Mouse (Mus musculus): ENCODE data around the gene Fxyd7. TPM values are rescaled to one million over a fixed set of nuclear protein-coding genes. Genes with fewer than 3 reads are reported as not detected.

The Fxyd7 gene
- polyA plus RNA-seq, 1 experiment: 99.7 TPM

DNA sequence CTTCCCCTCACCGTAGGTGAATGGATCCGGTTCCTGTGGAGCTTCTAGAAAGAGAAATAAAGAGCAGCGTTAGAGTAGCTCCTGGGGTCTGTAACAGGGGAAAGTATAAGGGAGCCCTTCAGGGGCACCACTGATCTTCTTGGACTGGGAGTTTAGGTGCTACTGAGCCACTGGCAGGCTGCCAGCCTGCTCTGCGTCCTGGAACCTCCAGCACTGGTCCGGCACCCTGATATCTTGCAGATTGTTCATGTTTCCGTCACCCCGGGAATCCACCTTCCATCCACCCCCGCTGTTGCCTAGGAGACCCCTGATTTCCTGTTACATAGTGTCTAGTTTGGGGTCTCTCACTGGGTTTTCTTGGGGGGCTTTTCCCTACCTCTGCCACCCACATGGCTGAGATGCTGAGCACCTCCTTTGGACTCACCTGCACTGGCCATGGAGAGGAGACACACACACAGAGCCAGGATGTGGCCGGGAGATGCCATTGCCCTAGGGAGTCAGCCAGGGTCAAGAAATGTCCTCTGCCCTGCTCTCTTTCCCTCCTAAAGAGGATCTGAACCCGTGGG is 2.7 kb upstream of the Fxyd7 start:
- Histone ChIP-seq H3K27ac (ENCODE audit: insufficient read depth, low read length) (no peak overlapping the region), H3K27me3 (ENCODE audit: control insufficient read depth, insufficient read depth, low read length) (no peaks in the 10 kb centered on the region; the same call in 1 of the 2 replicates), H3K4me3 (replicated peaks; ENCODE audit: insufficient read depth, low read depth, low read length) (peak overlapping the region; percentile 23), H3K4me1 (ENCODE audit: control insufficient read depth, insufficient read depth, low read length) (peaks cover 12% of the 10 kb centered on the region; the same call in 1 of the 2 replicates)
- TF ChIP-seq CTCF (IDR thresholded peaks at IDR 0.05; ENCODE audit: borderline replicate concordance, insufficient read depth, low read depth, low read length): no peak
- no peak for TF ChIP-seq POLR2A (IDR thresholded peaks at IDR 0.05; ENCODE audit: borderline replicate concordance, insufficient read depth, low read length)
- peak in 1 of 2 experiments; percentile 55 for DNase-seq
- WGBS: 48% methylated on average over 10 of the region's 10 CpGs

DNA sequence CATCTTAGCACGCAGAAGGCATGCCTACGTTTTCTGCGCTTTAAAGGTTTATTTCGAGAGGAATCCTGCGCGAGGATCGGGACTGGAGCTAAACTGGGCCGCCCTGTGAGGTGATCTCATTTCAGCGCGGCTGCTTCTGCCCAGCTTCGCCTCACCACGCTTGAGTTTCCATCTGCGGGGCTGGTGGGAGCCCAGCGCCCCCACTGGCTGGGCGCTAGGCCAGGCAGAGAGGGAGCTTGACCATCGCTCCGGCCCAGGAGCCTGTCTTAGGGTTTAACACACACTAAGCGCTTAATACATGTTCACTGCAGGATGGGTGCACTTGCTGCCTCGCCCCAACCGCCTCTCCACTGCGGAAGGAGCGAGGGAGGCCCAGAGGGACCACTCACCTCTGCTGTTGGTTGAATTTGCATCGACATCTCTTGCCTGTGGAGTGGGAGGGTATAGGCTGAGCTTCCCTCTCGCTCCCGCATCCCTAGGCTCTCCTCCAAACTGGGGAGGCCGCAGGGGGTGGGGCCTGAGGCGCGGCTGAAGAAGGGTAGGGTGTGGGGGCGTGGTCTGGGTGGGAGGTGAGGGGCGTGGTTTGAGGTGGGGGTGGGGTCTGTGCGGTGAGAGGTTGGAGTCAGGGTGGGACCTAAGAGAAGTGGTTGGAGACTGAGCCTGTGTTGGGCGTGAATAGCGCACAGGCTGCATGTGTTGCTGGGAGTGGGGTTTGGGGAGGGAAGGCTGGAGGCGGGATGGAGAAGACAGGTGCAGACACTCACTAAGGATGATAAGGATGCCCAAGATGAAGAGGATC is 1.6 kb upstream of the Fxyd7 start:
- peaks cover 12% of the 10 kb centered on the region; the same call in 1 of the 2 replicates for H3K4me1 ChIP-seq (ENCODE audit: control insufficient read depth, insufficient read depth, low read length)
- peak; percentile 88 to 89 for DNase-seq
- TF ChIP-seq CTCF (IDR thresholded peaks at IDR 0.05; ENCODE audit: borderline replicate concordance, insufficient read depth, low read depth, low read length) (0 out of 2 replicates have a peak, but pooled peaks have one; percentile 7), POLR2A (IDR thresholded peaks at IDR 0.05; ENCODE audit: borderline replicate concordance, insufficient read depth, low read length) (no peak)
- peak overlapping the region; percentile 50 for H3K4me3 ChIP-seq (replicated peaks; ENCODE audit: insufficient read depth, low read depth, low read length)
- H3K27me3 ChIP-seq (ENCODE audit: control insufficient read depth, insufficient read depth, low read length): no peaks in the 10 kb centered on the region; the same call in 1 of the 2 replicates
- WGBS: 6% methylated on average over 34 of the region's 34 CpGs
- H3K27ac ChIP-seq (ENCODE audit: insufficient read depth, low read length): no peak overlapping the region

DNA sequence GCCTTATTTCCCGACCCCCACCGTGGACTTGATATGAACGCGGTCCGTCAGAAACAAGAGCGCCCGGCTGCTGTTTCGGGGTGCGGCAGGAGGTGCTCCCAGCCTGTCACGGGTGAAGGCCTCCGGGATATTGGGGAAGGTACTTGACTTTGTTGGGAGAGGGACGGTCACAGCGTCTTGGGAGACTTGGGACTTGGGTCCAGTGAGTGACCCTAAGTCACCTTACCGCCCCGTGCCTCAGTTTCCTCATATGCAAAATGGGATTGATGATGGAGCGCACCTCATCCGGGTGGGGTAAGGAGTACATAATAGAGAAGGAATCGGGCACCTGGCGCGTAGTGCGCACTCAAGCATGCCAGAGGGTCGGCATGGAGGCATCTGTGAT is 976 bp upstream of the Fxyd7 start:
- H3K27ac ChIP-seq (ENCODE audit: insufficient read depth, low read length): no peak overlapping the region
- no peak for DNase-seq
- TF ChIP-seq POLR2A (IDR thresholded peaks at IDR 0.05; ENCODE audit: borderline replicate concordance, insufficient read depth, low read length) (no peak), CTCF (IDR thresholded peaks at IDR 0.05; ENCODE audit: borderline replicate concordance, insufficient read depth, low read depth, low read length) (no peak)

DNA sequence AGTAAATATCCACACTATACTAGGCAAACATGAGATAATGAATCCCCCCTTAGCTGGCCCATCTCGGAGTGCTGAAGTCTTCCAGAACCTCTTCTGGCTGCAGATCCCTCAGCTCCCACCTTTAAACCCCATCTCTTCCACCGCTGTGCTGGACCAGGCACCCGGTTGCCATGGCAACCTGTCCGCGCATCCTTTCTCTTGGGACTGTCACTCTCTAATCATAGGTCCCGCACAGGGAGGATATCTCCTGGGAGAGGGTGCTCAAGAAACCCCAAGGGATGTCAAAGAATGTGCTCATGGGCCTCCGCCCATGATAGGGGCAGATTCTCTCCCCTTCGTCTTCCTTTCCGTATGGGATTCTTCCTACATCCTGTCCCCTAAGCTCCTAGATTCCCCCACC is 346 bp downstream of the Fxyd7 start:
- Histone ChIP-seq H3K27ac (ENCODE audit: insufficient read depth, low read length) (no peak overlapping the region), H3K27me3 (ENCODE audit: control insufficient read depth, insufficient read depth, low read length) (no peaks in the 10 kb centered on the region; the same call in 1 of the 2 replicates), H3K4me3 (replicated peaks; ENCODE audit: insufficient read depth, low read depth, low read length) (peak overlapping the region; percentile 50), H3K4me1 (ENCODE audit: control insufficient read depth, insufficient read depth, low read length) (peaks cover 12% of the 10 kb centered on the region; the same call in 1 of the 2 replicates)
- TF ChIP-seq POLR2A (IDR thresholded peaks at IDR 0.05; ENCODE audit: borderline replicate concordance, insufficient read depth, low read length) (no peak), CTCF (IDR thresholded peaks at IDR 0.05; ENCODE audit: borderline replicate concordance, insufficient read depth, low read depth, low read length) (no peak)
- DNase-seq: peak; percentile 67 to 72
- 3% methylated on average over 9 of the region's 9 CpGs for WGBS

More for the DNA sequence above, 976 bp upstream of the Fxyd7 start:
- 2% methylated on average over 22 of the region's 22 CpGs for WGBS
- Histone ChIP-seq H3K4me1 (ENCODE audit: control insufficient read depth, insufficient read depth, low read length) (peaks cover 12% of the 10 kb centered on the region; the same call in 1 of the 2 replicates), H3K4me3 (replicated peaks; ENCODE audit: insufficient read depth, low read depth, low read length) (peak overlapping the region; percentile 50), H3K27me3 (ENCODE audit: control insufficient read depth, insufficient read depth, low read length) (no peaks in the 10 kb centered on the region; the same call in 1 of the 2 replicates)

DNA sequence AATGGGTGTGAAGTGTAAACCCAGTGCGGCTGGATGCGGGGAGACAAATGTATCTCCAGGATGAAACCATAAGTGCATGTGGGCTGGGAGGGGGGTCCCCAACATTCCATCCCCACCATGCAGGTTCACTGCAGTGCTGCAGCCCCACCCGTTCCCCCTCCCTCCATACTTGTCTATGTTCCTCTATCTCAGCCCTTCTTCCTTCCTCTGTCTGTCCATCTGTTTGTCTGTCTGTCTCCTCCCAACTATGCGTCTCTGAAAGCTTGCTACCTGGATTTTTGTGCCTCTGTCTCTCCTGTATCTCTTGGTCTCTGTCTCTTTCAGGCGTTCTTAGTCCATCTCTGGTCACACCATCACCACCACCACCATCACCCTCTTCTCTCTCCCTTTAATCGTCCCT is 780 bp downstream of the Fxyd7 start:
- DNase-seq: peak in 1 of 2 experiments; percentile 30
- H3K4me1 ChIP-seq (ENCODE audit: control insufficient read depth, insufficient read depth, low read length): peaks cover 12% of the 10 kb centered on the region; the same call in 1 of the 2 replicates

DNA sequence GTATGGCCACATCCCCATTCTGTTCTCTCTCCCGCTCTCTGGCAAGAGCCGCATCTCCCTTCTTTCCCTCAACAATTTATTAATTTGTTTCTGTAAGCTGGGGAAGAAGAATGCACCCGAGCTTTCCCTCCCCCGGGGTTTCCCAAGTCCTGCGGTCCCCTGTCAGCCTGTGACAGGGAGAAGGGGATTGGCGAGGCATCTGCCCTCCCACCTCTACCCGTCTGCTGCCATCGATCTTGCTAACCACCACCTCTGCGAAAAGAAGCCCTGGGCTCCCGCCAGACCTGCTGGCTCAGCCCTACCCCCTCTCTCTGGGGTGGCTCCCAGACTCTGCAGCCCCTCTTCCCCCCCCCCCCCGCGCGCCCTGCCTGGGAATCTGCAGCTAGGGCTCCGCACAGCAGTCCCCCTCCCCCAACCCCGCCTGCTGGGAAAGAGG is 1.4 kb downstream of the Fxyd7 start:
- H3K27ac ChIP-seq (ENCODE audit: insufficient read depth, low read length): no peak overlapping the region
- peak in 1 of 2 experiments; percentile 51 for DNase-seq
- peaks cover 12% of the 10 kb centered on the region; the same call in 1 of the 2 replicates for H3K4me1 ChIP-seq (ENCODE audit: control insufficient read depth, insufficient read depth, low read length)
- H3K4me3 ChIP-seq (replicated peaks; ENCODE audit: insufficient read depth, low read depth, low read length): peak overlapping the region; percentile 50
- H3K27me3 ChIP-seq (ENCODE audit: control insufficient read depth, insufficient read depth, low read length): peaks cover under 1% of the 10 kb centered on the region; the same call in 1 of the 2 replicates
- TF ChIP-seq POLR2A (IDR thresholded peaks at IDR 0.05; ENCODE audit: borderline replicate concordance, insufficient read depth, low read length) (no peak), CTCF (IDR thresholded peaks at IDR 0.05; ENCODE audit: borderline replicate concordance, insufficient read depth, low read depth, low read length) (no peak)
- 1% methylated on average over 14 of the region's 15 CpGs for WGBS

More for the DNA sequence above, 780 bp downstream of the Fxyd7 start:
- Histone ChIP-seq H3K27ac (ENCODE audit: insufficient read depth, low read length) (no peak overlapping the region), H3K4me3 (replicated peaks; ENCODE audit: insufficient read depth, low read depth, low read length) (peak overlapping the region; percentile 50), H3K27me3 (ENCODE audit: control insufficient read depth, insufficient read depth, low read length) (no peaks in the 10 kb centered on the region; the same call in 1 of the 2 replicates)
- 5% methylated on average over 6 of the region's 6 CpGs for WGBS
- TF ChIP-seq POLR2A (IDR thresholded peaks at IDR 0.05; ENCODE audit: borderline replicate concordance, insufficient read depth, low read length): no peak
- TF ChIP-seq CTCF (IDR thresholded peaks at IDR 0.05; ENCODE audit: borderline replicate concordance, insufficient read depth, low read depth, low read length): no peak

DNA sequence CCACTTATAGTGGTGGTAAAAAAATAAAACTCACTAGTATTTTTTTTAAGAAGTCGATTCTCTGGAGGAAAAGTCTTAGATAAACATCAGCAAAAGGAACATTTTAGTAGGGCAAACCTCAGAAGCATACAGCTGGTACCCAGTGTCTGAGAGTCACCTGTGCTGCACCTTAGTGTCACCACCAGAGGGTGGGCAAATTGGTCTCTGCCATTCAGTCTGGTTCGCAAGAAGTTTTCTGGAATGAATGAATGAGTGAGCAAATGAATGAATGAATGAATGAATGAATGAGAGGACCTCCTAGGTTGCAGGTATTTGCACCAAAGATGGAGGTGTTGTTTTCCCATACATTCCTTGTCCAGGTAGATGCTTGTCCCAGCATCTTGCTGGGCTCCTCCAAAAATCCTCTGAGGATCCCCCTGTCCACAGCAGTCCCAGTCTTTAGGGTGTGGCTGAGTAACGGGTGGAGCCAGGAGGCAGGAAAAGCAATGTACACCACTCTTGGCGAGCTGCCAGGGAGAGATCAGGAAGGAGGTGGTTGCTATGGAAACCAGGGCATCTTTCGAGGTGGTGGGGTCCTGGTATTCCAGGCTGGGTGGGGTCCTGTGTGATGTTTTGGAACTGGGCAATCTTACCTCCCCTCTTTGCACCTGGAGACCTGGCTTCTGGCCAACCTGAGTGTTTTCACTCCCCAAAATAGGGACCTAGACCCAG is 2.0 kb downstream of the Fxyd7 start:
- 24% methylated on average over 5 of the region's 5 CpGs for WGBS
- H3K27me3 ChIP-seq (ENCODE audit: control insufficient read depth, insufficient read depth, low read length): peaks cover 3% of the 10 kb centered on the region; the same call in 1 of the 2 replicates
- TF ChIP-seq CTCF (IDR thresholded peaks at IDR 0.05; ENCODE audit: borderline replicate concordance, insufficient read depth, low read depth, low read length): no peak
- TF ChIP-seq POLR2A (IDR thresholded peaks at IDR 0.05; ENCODE audit: borderline replicate concordance, insufficient read depth, low read length): no peak
- peak; percentile 76 to 77 for DNase-seq
- peak overlapping the region; percentile 50 for H3K4me3 ChIP-seq (replicated peaks; ENCODE audit: insufficient read depth, low read depth, low read length)
- H3K4me1 ChIP-seq (ENCODE audit: control insufficient read depth, insufficient read depth, low read length): peaks cover 12% of the 10 kb centered on the region; the same call in 1 of the 2 replicates
- no peak overlapping the region for H3K27ac ChIP-seq (ENCODE audit: insufficient read depth, low read length)

All from cerebellum, adult 2 months (tissue).